Comparison of ENCODE assay signal across 8 mouse cellular contexts in genomic region chr7:90476313-90477245, GRCm38 (mm10). TPM values are rescaled to one million over a fixed set of nuclear protein-coding genes. Genes with fewer than 3 reads are reported as not detected.
DNase-seq lines count a peak whose midpoint lies in the region; ATAC-seq and TF ChIP-seq lines count a peak whose summit lies in the region.

Gene Dlg2, plus strand, starts transcription at chr7:90476672.

- H3K36me3 ChIP-seq in liver, adult 2 months (ENCODE audit: control insufficient read depth, insufficient read depth, low read length), result peaks cover 2% of the 10 kb centered on the region; the same call in 1 of the 2 replicates
- no peaks in the 10 kb centered on the region for H3K36me3 ChIP-seq in forebrain, embryonic 14.5 days (ENCODE audit: control insufficient read depth, insufficient read depth, low read length)
- no peaks in the 10 kb centered on the region for H3K36me3 ChIP-seq in stomach, embryonic 14.5 days (ENCODE audit: control insufficient read depth, insufficient read depth, low read length)

- H3K9ac ChIP-seq in liver, adult 2 months (ENCODE audit: low read depth, low read length), result peak within 1 kb of the TSS; percentile 87
- H3K9ac ChIP-seq in forebrain, embryonic 14.5 days (ENCODE audit: low read length), result peak within 1 kb of the TSS; percentile 76
- peak within 1 kb of the TSS; percentile 60 for H3K9ac ChIP-seq in stomach, embryonic 14.5 days (replicated peaks; ENCODE audit: low read depth, low read length)

- no peaks in the 10 kb centered on the region for H3K4me1 ChIP-seq in liver, adult 2 months (ENCODE audit: control insufficient read depth, insufficient read depth, low read length)
- peaks cover 10% of the 10 kb centered on the region for H3K4me1 ChIP-seq in forebrain, embryonic 14.5 days (ENCODE audit: control insufficient read depth, insufficient read depth, low read length)
- H3K4me1 ChIP-seq in stomach, embryonic 14.5 days (ENCODE audit: control insufficient read depth, insufficient read depth, low read length), result 0 out of 2 replicates have a peak, but pooled peaks cover 4% of the 10 kb centered on the region

- TF ChIP-seq POLR2A in liver, adult 2 months (IDR thresholded peaks at IDR 0.05; ENCODE audit: extremely low read depth, insufficient read depth, low read length), result no peak

- no peak for ATAC-seq in forebrain, embryonic 14.5 days
- peak; percentile 5; the same call in 1 of the 2 replicates for ATAC-seq in stomach, embryonic 14.5 days (ENCODE audit: insufficient number of reproducible peaks, insufficient read depth, low FRiP score, low read depth)

- peak within 1 kb of the TSS; percentile 78 for H3K4me3 ChIP-seq in liver, adult 2 months (ENCODE audit: insufficient read depth, low read depth, low read length)
- H3K4me3 ChIP-seq in forebrain, embryonic 14.5 days (ENCODE audit: low read depth, low read length), result peak within 1 kb of the TSS; percentile 65
- peak within 1 kb of the TSS; percentile 65 for H3K4me3 ChIP-seq in stomach, embryonic 14.5 days (ENCODE audit: low read depth, low read length)

- H3K9me3 ChIP-seq in forebrain, embryonic 14.5 days (replicated peaks; ENCODE audit: control insufficient read depth, low read length), result no peaks in the 10 kb centered on the region
- no peaks in the 10 kb centered on the region for H3K9me3 ChIP-seq in stomach, embryonic 14.5 days (ENCODE audit: control insufficient read depth, low read depth, low read length)

- WGBS in liver, adult 2 months, result under 1% methylated on average over 32 of the region's 32 CpGs
- under 1% methylated on average over 32 of the region's 32 CpGs for WGBS in forebrain, embryonic 14.5 days
- WGBS in stomach, embryonic 14.5 days, result 1% methylated on average over 32 of the region's 32 CpGs

- H3K79me2 ChIP-seq in liver, adult 2 months (ENCODE audit: control insufficient read depth, insufficient read depth, low read length), result no peaks in the 10 kb centered on the region

- no peak for TF ChIP-seq CTCF in liver, adult 2 months (IDR thresholded peaks at IDR 0.05; ENCODE audit: low read depth, low read length)

- peak within 1 kb of the TSS; percentile 93 for H3K27ac ChIP-seq in liver, adult 2 months (replicated peaks; ENCODE audit: insufficient read depth, low read depth, low read length)
- H3K27ac ChIP-seq in forebrain, embryonic 14.5 days (ENCODE audit: low read depth, low read length), result peak within 1 kb of the TSS; percentile 72
- H3K27ac ChIP-seq in stomach, embryonic 14.5 days (ENCODE audit: low read length), result no peak within 1 kb of the TSS; the same call in 1 of the 2 replicates

- no peaks in the 10 kb centered on the region for H3K27me3 ChIP-seq in liver, adult 2 months (ENCODE audit: control insufficient read depth, insufficient read depth, low read length)
- no peaks in the 10 kb centered on the region for H3K27me3 ChIP-seq in forebrain, embryonic 14.5 days (replicated peaks; ENCODE audit: control insufficient read depth, insufficient read depth, low read length)
- H3K27me3 ChIP-seq in stomach, embryonic 14.5 days (ENCODE audit: control insufficient read depth, insufficient read depth, low read length), result no peaks in the 10 kb centered on the region

- H3K4me2 ChIP-seq in forebrain, embryonic 14.5 days (ENCODE audit: low read length), result peak within 1 kb of the TSS; percentile 81
- H3K4me2 ChIP-seq in stomach, embryonic 14.5 days (replicated peaks; ENCODE audit: low read depth, low read length), result peak within 1 kb of the TSS; percentile 81

- DNase-seq in liver, adult 2 months (ENCODE audit: extremely low read depth, low read depth, low spot score), result peak; percentile 62
- DNase-seq in liver, result no peak
- DNase-seq in adrenal gland, postnatal 14 days, result peak; percentile 16
- DNase-seq in forebrain, embryonic 14.5 days (ENCODE audit: low spot score), result peak; percentile 32
- peak; percentile 33 to 50 for DNase-seq in layer of hippocampus, adult 8-10 months (ENCODE audit: low spot score in 2 of 2)
- DNase-seq in lung, postnatal 25 days (ENCODE audit: low spot score), result peak; percentile 9
- DNase-seq in gastrocnemius, postnatal 10 days, result no peak

RNA-seq across cellular contexts. Expression of gene Dlg2, which starts in this region (rescaled TPM):
- total RNA-seq in liver, adult 2 months (2014; rRNA removed), result 0.47 and 0.65 TPM in 2 replicates
- 0.01 TPM in 1 of 2 replicates, not detected in the other for polyA plus RNA-seq in liver, adult 2 months (2012; rRNA removed)
- total RNA-seq in adrenal gland, postnatal 14 days (2021), result 52.8 and 71.9 TPM in 2 replicates
- polyA plus RNA-seq in forebrain, embryonic 14.5 days (2014; fragmentation: Nextera tagmentation; extraction: Ambion mirVana), result 17.9 and 25.1 TPM in 2 replicates
- total RNA-seq in layer of hippocampus, adult 8-10 months (2022), result 100 to 1,000 TPM; 216 to 253 (median 244) TPM
- polyA plus RNA-seq in stomach, embryonic 14.5 days (2014; fragmentation: Nextera tagmentation; extraction: Ambion mirVana), result 5.1 and 8.6 TPM in 2 replicates
- 1 to 10 TPM; 1.8 to 3.4 TPM for total RNA-seq in gastrocnemius, postnatal 10 days (2021)

Comparison
In these comparisons a context has a peak if more than half of its experiments do, and no peak if none do; other contexts are left out.
1. RNA of gene Dlg2 (total RNA-seq): 216 to 253 TPM in layer of hippocampus, adult 8-10 months and 52.8 to 71.9 TPM in adrenal gland, postnatal 14 days; 1.8 to 3.4 TPM in gastrocnemius, postnatal 10 days and 0.47 to 0.65 TPM in liver, adult 2 months; every median in the first group is over 10 times any median in the second.
2. Peak in DNase-seq, H3K4me3 ChIP-seq, H3K27ac ChIP-seq and H3K9ac ChIP-seq in liver, adult 2 months; RNA of the gene not detected or under 1 TPM.
3. DNase-seq: peak in adrenal gland, postnatal 14 days (single experiment), forebrain, embryonic 14.5 days (single experiment), layer of hippocampus, adult 8-10 months (2 of 2) and lung, postnatal 25 days (single experiment); none in liver (single experiment) and gastrocnemius, postnatal 10 days (single experiment).
4. Peak in every context shown above with its lines, with median percentiles within 50 percentile points of each other: H3K4me3 ChIP-seq and H3K9ac ChIP-seq.